Mouse (Mus musculus) erythroblast, embryonic 14.5 days (primary cell): Measurements from ENCODE around the gene Pde1a.

ENCODE experiments used
- GATA1 ChIP-seq: IDR thresholded peaks from 2 replicates; pipeline ENCODE4 v1.6.1; 2012; ENCODE audit warnings: low read length, inconsistent platforms, mixed read lengths
- TAL1 ChIP-seq: IDR thresholded peaks from 3 replicates; pipeline ENCODE4 v1.6.1; 2012; ENCODE audit warnings: low read length, inconsistent platforms, mixed read lengths

GRCm38 (mm10) chr2:80038642-80039445 lies 90.4 kb downstream of the Pde1a start:
- TF ChIP-seq TAL1 (no peak), GATA1 (no peak)
